Mouse (Mus musculus) heart, postnatal 36 days (tissue): ENCODE results near the gene Sypl2. TPM values are rescaled to one million over a fixed set of nuclear protein-coding genes. Genes with fewer than 3 reads are reported as not detected.

Experiments used
- DNase-seq, 2 experiments: peaks; one replicate each; pipeline ENCODE4 v3.0.0; 2021 to 2022
- intact Hi-C: fragments of 180-260 bp; cut with DNase I; formaldehyde crosslinking; loops from one replicate; pipeline ENCODE4 v1.15.1; 2025
- total RNA-seq, 2 experiments: library from RNA; stranded (reverse); gene quantifications; 2 replicates each; pipeline ENCODE4 v1.2.3; 2021

Sypl2 gene
- total RNA-seq, 2 experiments from 2014 or later: 0.70 to 0.80 TPM

DNA sequence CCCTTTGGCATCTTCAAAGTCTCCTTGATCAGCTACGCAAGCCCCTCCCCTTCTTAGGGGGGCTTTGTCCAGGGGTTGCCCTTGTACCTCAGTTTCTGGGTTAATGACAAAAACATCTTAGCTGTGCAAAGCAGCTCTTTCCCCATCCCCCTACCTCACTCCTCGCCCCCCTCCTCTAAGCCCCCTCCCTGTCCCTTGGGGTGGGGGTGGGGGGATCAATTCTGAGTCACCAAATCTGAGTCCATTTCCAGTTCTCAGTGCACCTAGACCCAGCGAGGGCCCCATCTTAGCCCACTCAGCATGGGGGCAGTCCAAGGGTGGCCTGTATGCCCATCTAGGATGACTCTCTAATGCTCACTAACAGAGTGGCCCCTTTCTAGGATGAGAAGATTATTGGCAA is 17.4 kb downstream of the Sypl2 start:
- DNase-seq: no peak
- intact Hi-C loops: loop anchor here (10.0 kb wide), 1 partner anchor 346 kb away; no protein-coding TSS in a partner anchor

DNA sequence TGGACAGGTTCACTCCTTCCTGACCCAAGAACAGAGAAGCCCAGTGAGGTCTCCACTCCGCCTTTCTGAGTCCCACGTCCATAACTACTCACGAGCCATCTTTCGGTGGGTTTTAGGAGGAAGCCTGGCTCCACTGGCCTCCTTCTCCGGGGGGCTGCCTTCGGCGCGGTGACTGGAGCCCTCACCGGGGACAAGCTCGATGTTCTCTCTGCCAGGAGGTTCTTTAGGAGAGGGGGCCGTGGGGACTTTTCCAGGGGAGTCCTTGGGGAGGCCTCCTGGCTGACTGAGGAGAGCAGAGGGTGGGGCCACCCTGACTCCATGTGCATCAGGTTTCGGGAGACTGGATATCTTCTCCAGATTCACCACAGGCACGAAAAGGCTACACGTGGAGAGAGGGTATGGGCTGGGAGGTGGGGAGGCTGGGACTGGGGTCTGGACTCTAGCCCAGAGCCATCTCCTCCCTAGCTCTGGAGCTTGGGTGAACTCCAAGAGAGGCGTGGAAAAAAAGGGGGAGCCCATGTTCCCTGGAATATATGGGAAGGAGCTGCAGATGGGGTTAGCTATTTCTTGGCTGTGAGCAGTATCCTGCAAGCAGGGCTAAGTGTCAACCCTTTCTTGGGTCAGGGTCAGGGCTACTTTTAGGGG is 19.6 kb downstream of the Sypl2 start:
- no peak for DNase-seq
- intact Hi-C loops: loop anchor here (10.0 kb wide), 1 partner anchor 348 kb away; no protein-coding TSS in a partner anchor

DNA sequence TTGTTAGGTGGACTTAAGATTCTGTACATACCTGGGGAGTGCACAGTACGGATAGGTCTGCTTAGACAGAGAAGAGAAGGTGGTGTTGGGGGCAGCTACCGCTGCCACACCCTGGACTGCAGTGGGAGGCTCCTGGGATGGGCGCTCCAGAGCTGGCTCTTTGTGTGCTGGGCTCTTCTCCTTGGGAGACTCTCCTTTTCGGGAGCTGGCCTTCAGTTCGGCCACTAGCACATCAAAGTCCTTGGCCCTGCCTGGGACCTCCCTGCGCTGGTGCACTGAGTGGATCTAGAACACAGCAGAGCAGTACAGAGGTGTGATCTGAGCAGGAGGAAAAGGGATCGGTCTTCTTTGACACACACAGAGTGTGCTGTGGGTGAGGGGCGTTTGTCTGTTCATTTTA is 20.8 kb downstream of the Sypl2 start:
- no peak for DNase-seq
- intact Hi-C loops: loop anchor here (10.0 kb wide), 1 partner anchor 349 kb away; no protein-coding TSS in a partner anchor

DNA sequence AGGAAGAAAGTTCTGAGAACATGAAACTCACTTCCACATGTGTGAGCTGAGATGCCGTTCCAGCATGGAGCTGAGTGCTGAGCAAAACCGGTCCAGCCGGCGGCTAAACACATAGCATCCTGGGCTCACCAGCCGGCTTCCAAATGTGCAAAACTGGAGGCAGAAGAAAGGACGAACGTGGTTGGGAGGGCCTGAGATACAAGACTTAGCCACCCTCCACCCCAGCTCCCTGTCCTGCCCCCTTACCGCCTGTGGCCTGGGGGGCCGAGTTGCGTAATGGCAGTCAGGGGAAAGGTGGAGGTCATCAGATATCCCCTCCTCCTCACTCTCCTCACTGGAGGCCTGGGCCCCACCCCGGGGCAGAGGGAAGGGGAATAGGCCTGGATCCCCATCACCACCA is 22.0 kb downstream of the Sypl2 start:
- no peak for DNase-seq
- intact Hi-C loops: loop anchor here (1.0 to 10.0 kb wide), 3 partner anchors 40 to 350 kb away; partner anchors contain the start of gene Ampd2

DNA sequence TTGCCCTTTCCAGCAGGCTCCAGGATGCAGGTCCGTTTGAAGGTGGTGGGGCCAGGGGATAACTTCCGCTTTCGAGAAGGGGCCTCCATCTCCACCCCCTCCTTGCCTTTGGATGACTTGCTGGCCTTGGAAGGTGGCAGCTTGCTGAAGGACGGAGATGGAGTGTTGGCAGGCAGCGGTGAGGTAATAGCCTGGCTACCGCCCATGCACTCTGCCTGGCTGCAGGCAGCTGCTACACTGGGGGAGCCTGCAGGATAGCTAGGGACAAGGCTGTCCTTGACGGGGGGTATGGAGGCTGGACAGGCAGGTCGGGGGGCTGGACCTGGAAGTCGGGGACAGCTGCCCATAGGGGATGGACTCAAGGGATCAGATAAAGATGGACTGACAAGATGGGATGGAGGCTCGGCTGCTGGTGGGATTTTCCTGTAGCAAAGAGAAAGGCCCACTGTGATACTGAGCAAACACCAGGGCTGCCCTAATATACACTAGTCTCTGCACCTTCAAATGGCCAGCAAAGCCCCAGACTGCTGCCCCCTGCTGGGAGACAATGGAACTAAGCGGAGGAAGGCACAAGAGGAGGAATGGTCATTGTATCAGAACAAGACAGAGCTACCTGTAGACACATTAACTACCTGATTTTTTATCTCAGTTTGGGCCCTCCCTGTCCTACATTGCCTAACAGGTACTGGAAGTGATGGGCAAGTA is 22.7 kb downstream of the Sypl2 start:
- DNase-seq: peak; percentile 81 to 90
- intact Hi-C loops: loop anchor here (1.0 to 10.0 kb wide), 3 partner anchors 39 to 351 kb away; partner anchors contain the start of gene Ampd2

DNA sequence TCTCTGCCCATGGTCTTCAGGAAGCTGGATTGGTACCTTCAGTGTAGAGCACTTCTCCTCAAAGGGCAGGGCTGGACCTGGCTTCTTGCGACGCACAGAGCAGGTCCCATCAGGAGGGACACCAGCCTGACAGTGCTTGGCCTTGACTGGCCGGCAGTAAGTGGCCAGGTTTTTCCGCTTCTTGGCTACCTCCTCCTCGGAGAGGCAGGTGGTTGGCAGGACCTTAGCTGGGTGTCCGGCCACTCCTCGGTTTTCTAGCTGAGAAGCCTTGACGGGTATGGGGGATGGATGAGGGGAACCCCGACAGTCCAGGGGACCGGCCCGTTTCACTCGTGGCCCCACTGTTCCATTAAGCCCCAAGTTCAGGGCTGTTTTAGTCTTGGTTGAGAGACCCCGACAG is 23.2 kb downstream of the Sypl2 start:
- no peak for DNase-seq

DNA sequence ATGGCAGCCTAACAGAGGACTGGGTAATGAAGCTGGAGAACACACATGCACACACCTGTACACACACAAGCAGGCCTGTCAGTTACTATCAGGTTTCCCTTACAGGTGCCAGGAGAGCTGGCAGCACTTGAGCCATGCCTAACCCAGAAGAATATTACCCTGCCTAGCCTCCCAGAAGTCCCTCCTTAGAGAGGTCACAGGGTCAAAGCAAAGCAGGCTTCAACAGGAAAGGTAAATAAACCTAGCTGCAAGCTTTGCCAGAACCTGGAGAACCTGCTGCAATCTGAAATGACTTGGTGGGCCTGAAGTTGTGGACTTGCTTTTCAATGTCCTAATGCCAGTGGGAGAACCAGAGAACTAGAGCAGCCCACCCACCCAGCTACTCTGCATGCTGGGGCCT is 23.9 kb downstream of the Sypl2 start:
- no peak for DNase-seq
- intact Hi-C loops: loop anchor here (5.0 to 10.0 kb wide), 2 partner anchors 115 to 352 kb away; partner anchors contain the start of gene Ampd2

More for the DNA sequence above, 23.2 kb downstream of the Sypl2 start:
- intact Hi-C loops: loop anchor here (5.0 to 10.0 kb wide), 2 partner anchors 116 to 352 kb away; partner anchors contain the start of gene Ampd2

- DNase-seq: peak; percentile 95 to 97
- intact Hi-C loops: loop anchor here (5.0 to 10.0 kb wide), 2 partner anchors 113 to 354 kb away; partner anchors contain the start of gene Ampd2
Measured at GRCm38 (mm10) chr3:108200329-108201323, 25.8 kb downstream of the Sypl2 start, which contains the start of gene Cyb561d1. Cyb561d1 (minus strand) TSS chr3:108201212.

GRCm38 (mm10) chr3:108199231-108199630 is 27.2 kb downstream of the Sypl2 start:
- intact Hi-C loops: no loop called here
- DNase-seq: no peak

- intact Hi-C loops: no loop called here
- no peak for DNase-seq
Measured at GRCm38 (mm10) chr3:108197066-108197497, 29.4 kb downstream of the Sypl2 start.

GRCm38 (mm10) chr3:108195941-108196590 is 30.4 kb downstream of the Sypl2 start:
- no peak for DNase-seq
- intact Hi-C loops: no loop called here

- DNase-seq: no peak
- intact Hi-C loops: no loop called here
Measured at GRCm38 (mm10) chr3:108195287-108195686, 31.2 kb downstream of the Sypl2 start.

DNA sequence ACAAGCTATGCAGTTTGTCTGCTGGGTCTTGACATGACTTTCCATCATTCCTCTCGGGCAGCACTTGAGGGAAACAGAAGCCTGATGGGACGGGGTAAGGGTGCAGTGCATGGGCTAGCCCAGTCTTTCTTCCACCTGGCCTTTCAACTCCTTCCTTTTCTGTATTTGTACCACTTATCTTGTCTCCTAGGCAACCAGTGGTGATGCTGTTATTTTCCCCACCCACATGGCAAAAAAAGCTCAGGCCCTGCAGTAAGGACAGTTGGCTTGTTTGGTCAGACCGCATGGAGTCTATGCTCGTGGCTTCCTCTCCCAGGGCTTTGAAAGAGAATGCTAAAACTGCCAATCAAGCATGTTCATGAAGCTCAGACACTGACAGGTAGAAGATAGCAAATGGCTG is 32.8 kb downstream of the Sypl2 start:
- no peak for DNase-seq
- intact Hi-C loops: no loop called here

DNA sequence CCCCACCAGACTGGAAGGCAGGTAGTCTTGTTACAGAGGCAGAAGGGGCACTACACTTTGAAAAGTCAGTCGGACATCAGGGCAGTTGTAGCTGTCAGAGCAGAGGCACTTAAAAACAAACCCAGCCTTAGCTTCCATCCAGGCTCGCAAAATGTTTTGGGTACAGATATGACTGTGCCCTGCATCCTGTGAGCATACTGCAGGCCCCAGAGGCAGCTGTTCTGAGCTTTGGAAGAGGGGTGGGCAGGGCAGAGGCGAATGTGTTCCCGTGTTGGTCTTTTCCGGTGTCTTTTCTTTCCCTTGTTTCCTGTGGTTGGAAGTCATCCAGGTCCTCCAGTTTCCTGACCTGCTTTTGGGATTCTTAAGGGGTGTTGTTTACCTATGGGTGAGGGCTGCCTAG is 36.6 kb downstream of the Sypl2 start:
- no peak for DNase-seq
- intact Hi-C loops: no loop called here

- intact Hi-C loops: no loop called here
- DNase-seq: no peak
Measured at GRCm38 (mm10) chr3:108188716-108189490, 37.5 kb downstream of the Sypl2 start.

DNA sequence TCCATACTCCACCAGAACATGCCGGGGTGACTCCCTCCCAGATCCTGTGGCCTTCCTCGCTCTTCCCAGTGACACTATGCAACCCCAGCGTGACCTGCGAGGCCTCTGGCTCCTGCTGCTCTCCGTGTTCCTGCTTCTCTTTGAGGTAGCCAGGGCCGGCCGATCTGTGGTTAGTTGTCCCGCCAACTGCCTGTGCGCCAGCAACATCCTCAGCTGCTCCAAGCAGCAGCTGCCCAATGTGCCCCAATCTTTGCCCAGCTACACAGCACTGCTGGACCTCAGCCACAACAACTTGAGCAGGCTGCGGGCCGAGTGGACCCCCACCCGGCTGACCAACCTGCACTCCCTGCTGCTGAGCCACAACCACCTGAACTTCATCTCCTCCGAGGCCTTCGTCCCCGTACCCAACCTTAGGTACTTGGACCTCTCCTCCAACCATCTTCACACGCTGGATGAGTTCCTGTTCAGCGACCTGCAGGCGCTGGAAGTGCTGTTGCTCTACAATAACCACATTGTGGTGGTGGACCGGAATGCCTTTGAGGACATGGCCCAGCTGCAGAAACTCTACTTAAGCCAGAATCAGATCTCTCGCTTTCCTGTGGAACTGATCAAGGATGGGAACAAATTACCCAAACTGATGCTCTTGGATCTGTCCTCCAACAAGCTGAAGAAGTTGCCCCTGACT is 39.2 kb downstream of the Sypl2 start:
- intact Hi-C loops: no loop called here
- DNase-seq: no peak

- intact Hi-C loops: no loop called here
- peak; percentile 61 to 72 for DNase-seq
Measured at GRCm38 (mm10) chr3:108186098-108187047, 40.1 kb downstream of the Sypl2 start, which contains the start of gene Amigo1. Amigo1 (plus strand) TSS chr3:108186335.
